Mouse (Mus musculus) c-Kit-positive CD71-positive TER-119-positive erythroid progenitor cells, embryonic 14.5 days (primary cell): Measurements from ENCODE around the gene 1700088E04Rik.

ENCODE experiments used
- DNase-seq: peaks from one replicate; pipeline ENCODE4 v3.0.0-alpha.2; 2013; ENCODE audit warnings: low spot score

1700088E04Rik gene

DNA sequence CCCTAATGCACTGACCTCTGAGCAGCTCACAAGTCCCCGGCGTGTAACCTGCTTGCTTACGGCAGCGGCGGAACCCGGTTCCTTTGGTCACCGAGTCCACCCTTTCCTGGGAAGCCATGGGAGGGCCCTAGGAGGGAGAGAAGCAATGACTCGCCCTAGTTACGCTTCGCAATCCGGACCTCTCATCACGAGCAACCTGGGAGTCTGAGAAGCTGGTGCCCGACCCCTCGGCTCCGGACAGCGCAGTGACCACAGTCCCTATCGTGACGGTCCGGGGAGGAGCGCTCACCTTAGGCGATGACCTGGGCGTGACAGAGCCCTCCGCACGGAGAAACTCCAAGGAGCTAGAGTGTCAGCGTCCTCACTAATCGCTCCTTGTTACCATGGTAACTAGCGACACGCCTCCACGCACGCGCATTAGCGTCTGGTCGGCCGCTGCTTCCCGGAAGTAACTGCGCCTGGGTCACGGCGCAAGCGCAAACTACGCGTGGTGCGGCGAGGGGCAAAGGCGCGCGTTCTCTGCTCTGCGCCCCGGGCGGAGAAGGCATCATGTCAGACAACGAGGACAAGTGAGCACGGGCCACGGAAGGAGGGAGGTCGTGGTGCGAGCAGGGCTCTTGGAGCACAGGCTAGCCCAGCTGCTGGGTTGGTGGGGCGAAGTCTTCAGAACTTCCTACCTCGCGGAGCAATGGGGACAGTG is at the start of gene 1700088E04Rik, which contains the start of gene Polr2f:
Gene 1700088E04Rik (minus strand): TSS at position 388 of the 700 bp plus-strand sequence.
Gene Polr2f (plus strand): TSS at position 144 of the 700 bp plus-strand sequence.
- peak; percentile 96 for DNase-seq

DNA sequence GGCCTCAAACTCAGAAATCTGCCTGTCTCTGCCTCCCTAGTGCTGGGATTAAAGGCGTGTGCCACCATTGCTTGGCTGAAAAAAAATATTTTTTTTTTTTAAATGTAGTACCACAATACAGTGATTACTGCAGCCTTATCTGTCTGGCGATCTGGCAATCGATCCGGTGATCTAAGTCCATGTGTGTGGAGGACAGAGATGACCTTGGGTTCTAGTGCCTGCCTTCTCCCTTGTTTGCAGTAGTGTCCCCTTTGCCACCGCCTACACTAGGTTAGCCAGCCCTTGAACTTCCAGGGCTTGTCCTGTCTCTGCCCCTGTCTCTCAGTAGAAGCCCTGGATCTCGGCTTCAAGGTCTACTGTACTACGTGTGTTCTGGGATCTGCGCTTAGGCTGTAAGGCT is 46.8 kb upstream of the 1700088E04Rik start:
- no peak for DNase-seq

DNA sequence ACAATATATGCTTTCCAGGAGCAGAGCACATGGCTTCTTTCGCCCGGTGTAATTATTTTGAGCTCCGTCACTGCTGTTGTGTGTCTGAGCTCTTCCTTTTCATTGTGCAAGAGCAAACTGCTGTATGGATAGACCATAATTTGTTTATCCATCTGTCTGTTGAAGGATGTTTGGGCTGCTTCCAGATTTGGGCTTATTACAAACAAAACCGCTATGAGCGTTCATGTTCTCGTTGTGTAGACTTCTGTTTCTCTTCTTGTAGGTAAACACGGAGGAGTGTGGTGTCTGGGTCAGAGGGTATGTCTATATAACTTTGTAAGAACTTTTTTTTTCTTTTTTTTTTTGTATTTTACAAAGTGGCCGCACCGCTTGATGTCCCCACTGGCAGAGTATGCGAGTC is 44.2 kb upstream of the 1700088E04Rik start:
- DNase-seq = no peak

DNA sequence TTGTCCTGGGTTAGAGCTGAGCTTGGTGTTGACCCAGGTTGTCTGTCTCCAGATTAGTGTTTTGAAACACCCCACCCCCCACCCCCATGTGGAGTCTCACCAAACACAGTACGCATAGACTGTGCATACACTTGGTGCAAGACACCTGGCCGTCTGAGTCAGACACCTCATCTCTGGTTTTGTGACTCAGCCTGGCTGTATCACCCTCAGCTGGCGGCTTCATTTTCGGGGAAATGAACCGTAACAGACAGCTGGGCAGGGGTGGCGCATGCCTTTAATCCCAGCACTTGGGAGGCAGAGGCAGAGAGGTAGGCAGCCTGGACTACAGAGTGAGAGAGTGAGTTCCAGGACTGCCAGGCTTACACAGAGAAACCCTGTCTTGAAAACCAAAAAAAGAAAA is 35.9 kb upstream of the 1700088E04Rik start:
- no peak for DNase-seq

DNA sequence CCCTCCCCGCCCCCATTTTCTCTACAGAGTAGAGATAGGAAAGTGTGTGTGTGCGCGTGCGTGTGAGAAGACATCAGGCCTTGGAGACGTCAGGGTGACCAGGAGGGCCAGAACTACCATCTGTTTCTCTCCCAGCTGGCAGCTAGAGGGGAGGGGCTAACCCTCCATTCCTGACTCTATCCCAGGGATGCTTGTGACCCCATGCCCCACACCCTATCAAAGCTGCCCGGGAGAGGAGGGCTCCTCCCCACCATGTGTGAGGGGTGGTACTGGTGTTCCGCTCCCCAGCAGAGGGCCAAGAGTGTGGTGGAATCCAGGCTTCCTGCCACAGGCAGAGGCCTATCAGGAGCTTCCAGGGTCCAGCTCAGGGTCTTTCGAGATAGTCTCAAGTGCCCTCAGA is 25.7 kb upstream of the 1700088E04Rik start:
- DNase-seq = no peak

DNA sequence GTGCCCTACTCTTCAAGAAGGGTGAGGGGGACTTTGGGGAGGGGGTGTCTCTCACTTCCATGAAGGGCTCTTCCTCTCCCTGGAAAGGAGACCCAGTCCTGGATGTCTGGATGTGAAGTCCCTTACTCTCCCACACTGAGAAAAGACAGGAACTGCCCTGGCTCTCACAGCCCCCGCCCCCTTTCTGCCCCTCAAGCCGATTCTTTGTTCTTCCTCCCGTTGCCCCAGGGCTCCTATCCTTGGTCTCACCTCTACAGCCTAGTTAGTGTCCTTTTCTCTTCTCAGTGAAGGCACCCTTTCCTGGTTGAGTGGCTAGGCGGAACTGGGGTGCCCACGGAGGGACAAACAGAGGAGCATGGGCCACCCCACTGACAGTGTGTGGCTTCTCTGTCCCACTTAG is 24.1 kb upstream of the 1700088E04Rik start, which contains the start of gene Sox10:
Gene Sox10 (minus strand): TSS at position 101 of the 400 bp plus-strand sequence.
- no peak for DNase-seq

DNA sequence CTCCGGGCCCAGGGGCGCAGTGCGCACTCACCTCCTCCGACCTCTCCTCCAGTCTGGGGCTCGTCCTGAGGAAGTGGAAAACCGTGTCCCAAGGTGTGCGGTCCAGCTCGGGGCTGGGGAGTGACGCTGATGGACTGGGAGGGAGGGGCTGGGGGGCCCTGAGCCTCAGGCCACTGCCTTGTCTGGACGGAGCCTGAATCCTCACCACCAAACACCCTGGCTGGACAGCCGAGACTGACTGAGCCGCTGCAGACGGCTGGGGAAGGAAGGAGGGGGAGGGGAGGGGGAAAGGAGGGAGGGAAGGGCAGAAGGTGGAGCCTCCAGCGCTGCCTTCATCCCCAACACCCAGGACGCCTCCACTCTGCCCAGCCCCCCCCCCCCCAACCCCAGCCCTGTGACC is 23.2 kb upstream of the 1700088E04Rik start:
- no peak for DNase-seq

DNA sequence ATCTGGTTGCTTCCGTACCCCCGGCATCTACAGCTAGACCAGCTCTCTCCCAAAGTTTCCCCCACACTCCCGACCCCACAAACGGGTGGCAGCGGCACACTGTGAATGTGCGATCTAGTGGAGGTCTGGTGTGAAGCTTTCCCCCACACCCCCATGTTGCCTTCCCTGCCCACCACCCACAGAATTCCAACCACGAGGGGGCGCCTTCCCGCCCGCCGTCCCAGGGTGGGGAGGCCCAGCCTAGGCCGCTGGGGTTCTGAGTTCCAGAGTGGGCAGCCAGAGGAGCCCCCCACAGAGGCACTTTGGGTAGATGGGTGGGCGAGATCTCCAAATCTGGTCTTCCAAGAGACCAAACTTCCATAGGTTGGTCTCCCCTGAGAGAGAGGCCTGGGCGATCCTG is 21.8 kb upstream of the 1700088E04Rik start:
- no peak for DNase-seq

DNA sequence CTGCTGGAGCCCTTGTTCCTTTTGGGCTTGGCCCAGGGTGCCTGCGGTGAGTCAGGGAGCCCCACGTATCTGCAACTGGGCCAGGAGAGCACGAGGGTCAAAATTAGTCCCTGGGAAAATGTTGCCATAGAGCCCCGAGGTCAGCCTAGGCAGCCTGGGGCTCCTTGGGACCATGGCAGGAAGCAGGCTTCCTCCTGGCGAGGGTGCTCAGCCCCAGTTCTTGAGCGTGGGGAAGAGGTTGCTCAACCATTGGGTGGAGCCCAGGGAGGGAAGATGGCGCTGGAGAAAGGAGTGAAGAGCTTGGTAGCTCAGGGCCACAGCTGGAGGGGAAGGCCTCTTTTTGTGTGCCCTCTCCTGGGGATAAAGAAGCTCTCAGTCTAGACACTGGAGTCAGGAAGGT is 21.2 kb upstream of the 1700088E04Rik start:
- no peak for DNase-seq

DNA sequence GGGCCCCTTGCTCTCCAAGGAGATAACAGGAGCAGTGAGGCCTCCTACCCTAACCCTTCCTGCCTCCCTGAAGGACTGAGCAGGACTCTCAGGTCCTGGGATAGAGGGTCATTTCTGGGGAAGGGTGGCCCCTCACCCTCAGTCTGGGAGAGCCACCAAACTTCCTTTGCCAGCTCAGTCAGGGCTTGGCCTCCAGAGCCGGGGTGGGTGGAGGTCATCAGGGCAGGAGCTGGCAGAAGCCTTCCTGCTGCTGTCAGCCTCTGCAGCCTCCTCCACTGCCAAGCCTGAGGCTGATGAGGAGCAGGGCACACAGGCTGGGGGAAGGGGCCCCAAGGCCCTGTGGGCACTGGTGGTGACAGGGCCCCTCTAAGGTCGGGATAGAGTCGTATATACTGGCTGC is 14.5 kb upstream of the 1700088E04Rik start:
- DNase-seq = no peak

DNA sequence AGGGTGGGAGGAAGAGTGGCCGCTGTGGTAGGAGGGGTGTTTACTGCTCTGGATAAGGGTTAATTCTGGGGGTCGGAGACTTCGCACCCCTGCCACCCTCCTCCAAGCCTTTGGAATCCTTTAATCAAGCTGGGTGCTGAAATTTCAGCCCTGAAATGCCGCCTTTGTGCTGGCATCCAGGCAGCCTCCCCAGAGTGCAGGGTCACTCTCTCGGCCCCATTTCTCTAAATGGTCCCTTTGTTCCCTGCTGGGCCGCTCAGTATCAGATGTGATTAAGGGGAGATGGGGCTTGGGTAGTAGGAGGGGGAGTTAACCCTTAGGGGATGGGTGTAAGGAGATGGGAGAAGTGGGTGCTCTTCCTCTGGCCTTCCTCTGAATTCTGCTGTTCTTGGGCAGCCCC is 11.7 kb upstream of the 1700088E04Rik start:
- no peak for DNase-seq

DNA sequence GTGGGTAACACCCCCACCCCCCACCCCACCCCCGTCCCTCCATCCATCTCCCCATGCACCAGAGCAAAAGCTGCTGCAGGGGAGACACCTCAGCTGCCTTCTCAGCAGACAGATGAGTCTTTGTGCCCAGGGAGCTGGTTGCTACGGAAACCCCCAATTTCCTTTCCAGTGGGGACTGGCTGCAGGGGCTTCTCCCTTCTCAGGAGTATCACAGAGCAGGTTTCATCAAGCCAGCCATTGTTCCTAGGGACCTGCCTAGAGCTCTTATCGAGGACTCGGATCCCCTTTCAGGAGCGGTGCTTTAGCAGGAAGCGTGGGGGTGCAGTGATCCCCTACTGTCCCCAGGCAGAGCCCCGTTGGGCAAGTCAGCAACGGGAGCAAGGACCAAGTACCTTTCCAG is 10.8 kb upstream of the 1700088E04Rik start:
- DNase-seq = no peak

DNA sequence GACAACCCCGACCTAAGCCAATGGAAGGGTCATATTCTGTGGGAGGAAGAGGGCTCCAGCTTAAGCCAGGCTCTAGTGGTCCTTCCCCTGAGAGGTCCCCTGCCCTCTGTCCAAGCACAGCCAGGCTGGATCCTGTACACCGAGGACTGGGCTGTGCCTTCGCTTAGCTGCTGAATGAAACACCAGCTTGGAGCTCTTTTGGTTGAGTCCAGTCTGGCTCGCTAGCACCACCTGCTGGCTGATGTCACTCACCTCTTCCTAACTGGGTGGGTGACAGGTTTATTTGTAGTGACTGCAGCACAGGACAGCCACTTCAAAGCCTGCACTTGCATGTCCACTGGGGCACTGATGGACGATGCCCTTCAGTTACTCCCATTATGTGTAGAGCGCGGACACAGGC is 7.5 kb upstream of the 1700088E04Rik start:
- DNase-seq = peak; percentile 70

DNA sequence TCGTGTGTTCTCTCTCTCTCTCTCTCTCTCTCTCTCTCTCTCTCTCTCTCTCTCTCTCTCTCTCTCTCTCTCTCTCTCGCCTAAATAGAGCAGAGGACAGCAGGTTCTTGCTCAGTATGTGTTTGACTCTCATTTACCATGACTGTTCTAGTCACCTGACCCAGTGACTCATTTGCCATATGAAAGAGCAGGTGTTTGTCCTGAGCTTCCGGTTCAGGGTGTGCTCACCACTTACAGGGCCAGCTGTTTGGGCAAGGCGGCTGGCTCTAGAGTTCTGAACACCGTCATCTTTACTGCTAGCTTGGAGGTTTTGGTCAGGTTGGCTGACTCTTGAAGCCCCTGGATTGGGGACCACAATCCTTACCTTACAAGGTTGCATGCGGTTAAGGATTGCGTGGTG is 4.5 kb upstream of the 1700088E04Rik start:
- DNase-seq = no peak

DNA sequence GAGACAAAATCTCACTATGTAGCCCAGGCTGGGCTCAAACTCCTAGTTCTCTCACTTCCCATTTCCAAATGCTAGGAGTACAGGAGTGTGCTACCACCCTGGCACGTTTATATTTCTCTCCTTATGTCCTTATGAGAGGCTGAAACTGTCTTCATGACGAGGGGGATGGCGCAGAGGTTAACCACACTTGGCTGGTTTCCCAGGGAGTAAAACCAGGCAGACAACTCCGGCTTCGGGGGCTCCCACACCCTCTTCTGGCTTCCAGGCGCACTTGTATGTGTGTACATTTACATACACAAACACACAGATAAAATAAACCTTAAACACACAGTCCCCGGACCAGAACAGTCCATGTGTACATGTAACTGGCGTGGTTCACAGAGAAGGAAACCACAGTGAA is 3.0 kb upstream of the 1700088E04Rik start:
- DNase-seq = no peak

DNA sequence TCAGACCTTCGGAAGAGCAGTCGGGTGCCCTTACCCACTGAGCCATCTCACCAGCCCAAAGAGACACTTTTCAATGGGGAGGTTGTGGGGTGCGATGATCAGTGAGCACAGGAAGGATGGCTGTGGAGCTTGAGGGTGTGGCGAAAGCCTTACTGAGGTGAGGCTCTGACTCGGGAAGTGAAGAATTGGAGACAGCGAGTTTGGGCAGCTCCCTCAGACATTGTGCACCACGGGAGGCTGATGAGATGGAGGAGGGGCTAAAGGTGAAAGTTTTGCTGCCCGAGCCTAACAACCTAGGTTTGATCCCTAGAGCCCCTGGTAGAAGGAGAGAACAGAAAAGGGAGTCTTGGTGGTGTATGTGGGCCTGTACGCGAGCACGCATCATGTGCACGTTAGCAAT is 2.3 kb upstream of the 1700088E04Rik start:
- DNase-seq = no peak

DNA sequence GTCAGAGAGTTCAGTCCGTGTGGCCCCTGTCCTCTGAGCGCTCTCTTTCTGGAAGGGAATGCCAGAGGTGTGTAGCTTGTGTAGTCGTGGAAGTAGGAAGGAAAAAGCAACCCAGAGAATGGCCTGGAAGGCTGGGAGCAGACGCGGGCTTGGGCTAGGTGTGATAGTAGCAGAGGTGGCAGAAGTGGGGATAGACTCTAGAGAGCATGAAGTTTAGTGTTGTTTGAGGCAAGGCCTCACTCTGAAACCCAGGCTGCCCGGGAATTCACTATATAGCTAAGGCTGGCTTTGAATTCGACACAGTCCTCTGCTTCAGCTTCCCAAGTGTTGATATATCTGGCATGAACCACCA is 489 bp upstream of the 1700088E04Rik start:
- DNase-seq = no peak

DNA sequence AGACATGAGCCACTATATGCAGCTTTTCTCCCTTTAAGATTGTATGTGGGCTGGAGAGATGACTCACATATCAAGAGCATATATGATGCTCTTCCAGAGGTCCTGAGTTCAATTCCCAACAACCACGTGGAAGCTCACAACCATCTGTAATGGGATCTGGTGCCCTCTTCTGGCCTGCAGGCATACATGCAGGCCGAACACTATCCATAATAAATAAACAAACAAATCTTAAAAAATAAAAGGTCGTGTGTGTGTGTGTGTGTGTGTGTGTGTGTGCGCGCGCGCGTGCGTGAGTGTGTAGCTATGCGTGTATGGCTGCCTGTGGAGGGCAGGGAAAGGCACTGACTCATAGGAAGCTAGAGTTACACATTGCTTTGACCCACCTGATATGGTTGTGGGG is 1.4 kb downstream of the 1700088E04Rik start:
- DNase-seq = no peak

DNA sequence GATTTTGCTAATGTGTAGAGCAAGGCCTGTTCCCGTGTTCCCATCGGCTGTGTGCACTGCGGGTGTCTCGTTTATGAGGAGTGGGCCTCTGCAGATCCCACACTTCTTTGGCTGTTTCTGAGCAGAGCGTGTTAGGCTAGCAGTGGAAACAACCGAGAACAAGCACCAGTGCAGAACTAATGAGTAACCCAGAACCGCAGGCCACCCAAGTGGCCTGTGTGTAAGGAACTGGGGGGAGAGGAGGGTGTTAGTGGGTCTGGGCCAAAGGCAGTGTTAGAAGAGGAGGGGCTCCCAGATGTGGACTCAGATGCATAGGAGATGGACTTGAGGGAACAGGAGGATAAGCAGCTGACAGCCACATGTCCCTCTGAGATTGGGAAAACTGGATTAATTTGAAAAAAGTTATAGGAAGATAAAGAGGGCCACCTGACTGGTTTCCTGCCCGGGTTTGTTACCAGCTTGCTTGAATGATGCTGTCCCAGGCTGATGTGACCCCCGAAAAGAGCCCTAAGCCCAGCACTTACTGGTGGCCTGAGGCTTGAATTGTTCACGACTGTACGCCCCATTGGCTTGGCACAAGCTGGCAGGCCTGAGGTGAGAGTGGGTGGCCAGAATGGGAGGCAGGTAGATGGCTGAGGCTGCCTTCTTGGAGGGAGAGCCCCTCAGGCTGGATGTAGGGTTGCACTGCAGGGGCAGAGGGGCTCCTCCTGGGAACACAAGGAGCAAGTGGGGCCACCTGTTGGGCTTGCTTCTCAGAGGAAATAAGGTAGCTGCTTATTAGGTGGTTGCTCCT is 5.1 kb downstream of the 1700088E04Rik start:
- DNase-seq = no peak

DNA sequence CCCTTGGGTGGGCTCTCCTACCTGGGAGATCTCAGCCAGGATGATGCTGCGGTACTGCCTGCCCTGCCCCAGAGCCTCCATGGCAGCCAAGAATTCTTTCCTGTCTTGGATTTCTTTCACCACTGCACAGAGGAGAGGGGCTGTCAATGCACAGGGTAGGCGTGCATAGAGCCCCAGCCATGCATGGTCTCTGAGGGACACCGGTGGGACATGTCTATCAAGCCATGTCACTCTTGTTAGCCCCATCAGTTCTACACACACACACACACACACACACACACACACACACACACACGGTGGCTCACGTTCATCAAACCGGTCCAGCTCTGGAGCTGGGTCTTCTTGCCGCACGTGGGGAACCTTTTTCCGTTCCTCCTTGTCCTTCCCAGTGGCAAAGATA is 5.7 kb downstream of the 1700088E04Rik start:
- DNase-seq = no peak

DNA sequence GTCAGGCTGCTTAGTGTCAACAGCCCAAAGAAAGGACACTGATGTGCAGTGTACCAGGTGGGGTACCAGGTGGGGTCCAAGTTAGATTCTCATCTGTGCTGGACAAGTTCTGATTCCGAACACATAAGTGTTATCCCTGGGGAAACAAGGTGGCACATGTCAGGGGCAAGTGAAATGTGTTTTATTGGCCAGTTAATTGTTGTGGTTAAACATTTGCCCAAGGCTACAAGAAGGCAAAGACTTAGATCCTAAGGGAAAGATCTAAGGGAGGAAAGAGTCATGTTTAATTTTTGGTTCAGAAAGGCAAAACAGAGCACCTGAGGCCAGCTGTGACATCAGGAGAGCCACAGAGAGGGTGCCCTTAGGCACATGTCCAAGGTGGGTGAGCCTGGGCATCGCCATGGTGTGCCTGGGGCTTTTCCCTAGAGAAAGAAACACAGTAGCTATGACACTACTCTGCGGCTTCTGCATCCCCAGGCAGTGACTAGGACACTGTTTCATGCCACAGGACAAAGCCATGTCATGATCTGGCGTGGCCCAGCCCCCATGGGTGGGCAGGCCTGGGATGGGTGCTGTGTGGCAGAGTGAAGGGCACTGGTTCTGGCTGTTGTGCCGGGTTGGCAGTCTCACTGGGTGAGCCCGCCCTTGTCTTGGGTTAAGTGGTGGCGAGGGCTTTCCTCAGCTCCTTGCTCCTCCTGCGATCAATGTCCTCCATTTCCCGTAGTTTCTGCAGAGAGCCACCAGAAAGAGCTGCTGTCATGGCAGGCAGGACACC is 6.4 kb downstream of the 1700088E04Rik start:
- DNase-seq = no peak

DNA sequence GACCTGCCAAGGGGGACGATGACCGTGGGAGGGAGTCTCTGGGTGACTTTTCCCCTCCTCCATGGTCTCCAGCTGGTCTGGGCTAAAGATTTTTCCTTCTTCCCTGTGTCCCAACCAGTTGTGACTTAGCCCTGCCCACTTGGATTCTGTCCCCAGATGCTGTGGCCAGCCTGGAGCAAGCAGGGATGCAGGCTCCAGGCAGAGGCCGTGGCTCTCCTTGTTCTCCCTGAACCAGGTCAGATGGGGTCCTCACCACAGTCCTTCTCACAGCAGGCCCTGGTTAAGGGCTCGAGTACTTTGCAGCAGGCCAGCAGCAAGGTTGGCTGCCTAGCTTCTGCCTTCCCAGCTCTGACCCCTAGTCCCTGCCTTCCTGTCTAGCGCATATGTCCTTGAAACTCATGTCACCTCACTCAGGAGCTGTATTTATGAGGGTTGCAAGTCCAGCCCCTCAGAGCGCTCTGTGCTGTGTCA is 7.8 kb downstream of the 1700088E04Rik start:
- DNase-seq = no peak

DNA sequence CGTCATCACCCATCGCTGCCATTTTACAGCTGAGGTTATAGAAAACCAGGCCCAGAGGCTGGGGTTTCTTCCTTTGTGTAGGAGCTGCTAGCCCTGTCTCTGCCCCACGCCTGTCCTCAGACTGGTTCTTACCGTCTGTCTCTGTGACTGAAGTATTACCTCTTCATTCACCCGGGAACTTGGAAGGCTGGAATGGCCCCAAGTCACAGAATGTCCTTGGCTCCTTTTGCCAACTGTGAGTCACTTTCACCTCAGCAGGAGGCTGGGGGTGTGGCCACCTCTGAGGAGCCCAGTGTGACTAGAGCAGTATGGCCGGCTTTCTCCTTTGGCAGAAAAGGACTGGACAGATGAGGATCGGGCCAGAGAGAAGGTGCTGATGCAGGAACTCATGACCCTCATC is 9.6 kb downstream of the 1700088E04Rik start:
- no peak for DNase-seq
